Mouse (Mus musculus) layer of hippocampus, adult 9-11 months (tissue): Measurements from ENCODE around the gene Pmepa1.

ENCODE experiments used
- DNase-seq: peaks from one replicate; pipeline ENCODE4 v3.0.0; 2022

The Pmepa1 gene

GRCm38 (mm10) chr2:173223496-173223895 lies 52.8 kb downstream of the Pmepa1 start:
- DNase-seq = no peak

DNA sequence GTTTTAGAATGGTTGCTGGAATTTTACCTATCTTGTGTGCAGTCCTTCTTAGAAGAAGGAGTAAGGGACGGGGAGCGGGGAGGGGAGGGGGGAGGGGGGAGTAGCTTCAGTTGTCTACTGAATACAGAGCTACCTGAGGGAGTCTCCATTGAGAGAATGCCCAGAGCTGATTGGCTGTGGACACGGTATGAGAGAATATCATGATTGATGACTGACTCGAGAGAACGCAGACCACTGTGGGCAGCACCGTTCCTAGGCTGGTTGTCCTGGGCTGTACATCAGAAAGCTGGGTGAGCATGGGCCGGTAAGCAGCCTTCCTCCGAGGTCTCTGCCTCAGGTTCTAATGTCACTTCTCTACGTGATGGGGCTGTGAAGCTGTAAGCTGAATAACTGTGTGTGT lies 55.6 kb downstream of the Pmepa1 start:
- DNase-seq = no peak

DNA sequence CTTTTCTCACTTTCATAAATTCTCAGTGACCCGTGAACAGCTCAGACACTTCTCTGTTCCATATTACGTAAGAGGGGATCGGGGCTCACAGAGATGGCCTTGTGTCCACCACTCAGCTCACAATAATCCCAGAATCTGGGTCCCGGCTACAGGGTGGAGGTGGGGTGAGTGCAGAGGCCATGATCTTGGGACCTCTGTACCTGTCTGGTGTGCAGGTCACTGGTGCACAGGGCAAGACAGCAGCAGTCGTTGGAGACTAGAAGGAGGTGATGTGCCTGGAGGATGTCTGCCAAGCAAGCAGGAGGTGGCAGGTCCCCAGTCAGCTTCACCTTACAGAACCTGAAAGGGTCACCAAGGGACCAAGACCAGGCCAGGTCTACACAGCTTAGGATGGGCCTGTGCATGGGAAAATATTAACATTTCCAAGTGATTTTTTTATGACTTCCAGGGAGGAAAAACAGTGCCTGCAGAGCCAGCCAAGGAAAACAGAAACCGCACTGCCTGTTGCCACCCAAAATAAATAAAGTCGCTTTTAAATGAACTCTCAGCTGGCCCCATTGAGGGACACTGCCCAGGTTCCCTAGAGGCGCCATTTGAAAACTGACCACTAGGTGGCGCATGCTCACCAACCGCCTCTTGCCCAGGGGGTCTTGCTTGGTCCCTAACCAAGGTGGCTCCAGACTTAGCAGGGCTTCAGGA lies 56.9 kb downstream of the Pmepa1 start:
- no peak for DNase-seq

GRCm38 (mm10) chr2:173218416-173219141 lies 57.8 kb downstream of the Pmepa1 start, which contains the start of gene Zbp1:
Zbp1 (minus strand) TSS chr2:173218923.
- no peak for DNase-seq

GRCm38 (mm10) chr2:173217763-173218258 lies 58.5 kb downstream of the Pmepa1 start:
- DNase-seq = no peak

DNA sequence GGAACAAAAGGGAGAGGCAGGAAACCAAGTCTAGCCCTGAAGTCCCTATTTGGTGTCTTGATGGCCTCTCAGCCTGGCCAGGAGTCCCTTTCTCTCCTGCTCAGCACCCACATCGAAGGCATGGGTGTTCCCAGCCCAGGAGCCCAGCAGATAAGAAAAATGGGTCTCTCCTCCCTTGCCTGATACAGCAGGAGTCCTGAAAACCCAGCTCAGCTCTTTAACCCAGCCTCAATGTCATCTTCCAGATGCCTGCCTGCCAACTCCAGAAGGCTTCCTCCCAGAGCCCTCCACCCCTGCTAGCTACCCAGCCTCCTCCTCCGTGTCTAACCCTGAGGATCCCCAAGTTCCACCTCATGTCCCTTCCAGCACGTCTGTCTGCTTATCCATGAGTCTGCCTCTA lies 59.1 kb downstream of the Pmepa1 start:
- no peak for DNase-seq

- no peak for DNase-seq
Measured at GRCm38 (mm10) chr2:173216840-173217239, 59.5 kb downstream of the Pmepa1 start.

- no peak for DNase-seq
Measured at GRCm38 (mm10) chr2:173212227-173212626, 64.1 kb downstream of the Pmepa1 start.

DNA sequence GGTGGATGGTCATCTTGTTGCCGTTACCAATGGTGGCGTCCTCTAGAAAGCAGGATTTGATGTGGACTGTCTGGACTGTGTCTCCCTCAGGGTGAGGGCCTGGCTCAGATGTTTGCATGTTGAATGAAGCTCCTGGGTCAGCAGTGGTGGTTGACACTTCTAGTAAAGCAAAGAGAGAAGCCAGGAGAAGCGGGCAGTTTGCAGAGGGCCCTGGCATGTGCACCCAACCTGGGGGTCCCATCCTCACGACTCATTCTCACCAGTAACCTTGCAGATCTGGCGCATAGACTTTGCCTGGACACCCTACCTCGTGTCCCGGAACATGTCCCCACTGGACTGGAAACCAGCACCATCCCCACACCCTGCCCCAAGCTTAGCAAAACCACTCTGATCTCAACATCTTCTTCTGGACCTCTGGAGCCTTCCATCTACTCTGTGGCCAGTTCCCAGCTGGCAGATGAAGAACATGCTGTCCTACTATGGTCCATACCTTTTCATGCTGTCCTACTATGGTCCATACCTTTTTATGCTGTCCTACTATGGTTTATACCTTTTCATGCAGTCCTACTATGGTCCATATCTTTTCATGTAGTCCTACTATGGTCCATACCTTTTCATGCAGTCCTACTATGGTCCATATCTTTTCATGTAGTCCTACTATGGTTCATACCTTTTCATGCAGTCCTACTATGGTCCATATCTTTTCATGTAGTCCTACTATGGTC lies 67.1 kb downstream of the Pmepa1 start:
- no peak for DNase-seq

GRCm38 (mm10) chr2:173207051-173207450 lies 69.3 kb downstream of the Pmepa1 start:
- DNase-seq = no peak

DNA sequence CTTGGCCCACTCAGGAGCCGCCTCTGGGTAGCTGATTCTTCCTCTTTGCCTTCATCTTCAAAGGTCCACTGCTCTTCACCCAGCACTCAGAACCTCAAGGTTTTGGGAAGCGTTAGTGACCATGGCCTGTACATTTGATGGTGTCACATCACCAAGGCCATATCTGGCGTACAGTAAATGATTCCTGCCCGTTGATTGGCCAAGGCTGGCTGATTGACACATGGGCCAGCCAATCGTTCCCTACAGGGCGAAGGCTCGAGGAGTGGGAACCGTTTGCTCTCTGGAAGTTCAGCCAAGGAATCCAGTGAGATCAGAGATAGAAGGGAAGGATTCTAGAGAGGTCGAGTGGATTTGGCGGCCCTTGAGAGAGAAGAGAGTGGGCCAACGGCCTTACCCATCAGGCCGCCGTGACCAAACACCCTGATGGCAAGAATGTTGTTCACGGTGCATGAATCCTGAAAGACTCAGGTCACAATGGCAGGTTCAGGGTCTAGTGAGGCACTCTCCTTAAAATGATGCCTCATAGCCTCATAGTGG lies 70.7 kb downstream of the Pmepa1 start:
- no peak for DNase-seq

- no peak for DNase-seq
Measured at GRCm38 (mm10) chr2:173204671-173205070, 71.7 kb downstream of the Pmepa1 start.

- DNase-seq = no peak
Measured at GRCm38 (mm10) chr2:173203726-173204125, 72.6 kb downstream of the Pmepa1 start.

DNA sequence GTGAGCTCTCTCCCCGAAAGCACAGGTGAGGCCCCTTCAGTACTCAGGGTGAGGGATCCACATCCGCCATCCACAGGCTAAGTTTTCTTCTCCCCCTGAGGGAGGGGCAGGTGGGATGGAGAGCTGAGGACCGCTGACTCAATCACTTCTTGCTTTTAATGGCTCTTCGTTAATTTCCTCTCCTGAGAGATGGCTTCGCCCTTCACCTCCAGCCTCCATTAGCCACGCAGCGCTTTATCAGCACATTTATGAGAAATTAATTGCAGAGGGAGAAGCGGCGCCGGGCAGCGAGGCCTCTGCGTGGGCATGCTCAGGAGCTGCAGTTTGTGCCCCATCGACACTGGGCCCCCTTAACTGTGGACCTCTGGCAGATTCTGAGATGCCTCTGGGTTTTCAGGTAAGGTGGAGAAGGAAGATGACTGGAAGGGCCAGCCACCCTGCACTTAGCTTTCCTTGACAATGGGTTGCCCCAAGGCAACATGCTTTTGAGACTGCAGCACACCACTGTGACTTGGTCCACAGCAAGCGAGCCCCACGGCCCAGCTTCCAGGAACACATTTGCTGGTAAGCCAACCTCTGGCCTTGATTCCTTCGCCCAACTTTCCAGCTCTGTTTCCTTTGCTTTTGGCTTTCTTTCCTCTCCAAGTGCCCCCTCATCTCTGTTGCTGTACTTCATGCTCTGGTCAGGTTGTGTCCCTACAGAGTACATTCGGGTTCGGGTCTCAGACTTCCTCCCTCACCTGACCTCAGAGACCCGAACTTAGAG lies 73.2 kb downstream of the Pmepa1 start:
- no peak for DNase-seq

GRCm38 (mm10) chr2:173194796-173195195 lies 81.5 kb downstream of the Pmepa1 start:
- DNase-seq = no peak

DNA sequence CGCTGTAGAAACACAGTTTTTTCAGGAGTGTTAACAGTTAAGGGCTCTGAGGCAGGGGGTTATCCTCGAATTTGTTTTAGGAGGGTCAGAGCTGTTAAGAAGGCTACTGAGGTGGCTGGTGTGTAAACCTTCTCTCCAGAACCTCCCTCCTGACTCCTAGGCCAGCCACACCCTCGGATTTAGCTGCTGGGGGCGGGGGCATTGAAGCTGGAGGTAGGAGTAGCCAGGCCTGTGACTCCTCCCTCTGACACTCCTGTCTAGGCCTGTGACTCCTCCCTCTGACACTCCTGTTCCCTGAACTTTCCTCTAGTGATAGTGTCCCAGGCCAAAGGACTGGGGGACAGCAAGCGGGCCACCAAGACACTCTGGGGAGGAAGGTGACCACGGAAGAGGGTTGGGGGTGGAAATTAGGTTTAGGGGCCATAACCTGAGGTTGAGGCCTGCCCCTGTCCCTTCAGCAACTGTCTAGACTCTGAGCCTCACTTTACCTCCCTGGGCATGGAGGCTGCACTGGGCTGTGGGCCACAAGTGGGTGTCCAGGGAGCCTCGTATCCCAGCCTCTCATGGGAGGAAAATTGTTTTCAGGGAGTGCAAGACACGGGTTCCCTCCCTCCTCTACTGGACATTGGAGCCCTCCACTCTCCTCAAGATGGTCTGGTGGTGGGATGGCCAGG lies 89.0 kb downstream of the Pmepa1 start:
- no peak for DNase-seq

DNA sequence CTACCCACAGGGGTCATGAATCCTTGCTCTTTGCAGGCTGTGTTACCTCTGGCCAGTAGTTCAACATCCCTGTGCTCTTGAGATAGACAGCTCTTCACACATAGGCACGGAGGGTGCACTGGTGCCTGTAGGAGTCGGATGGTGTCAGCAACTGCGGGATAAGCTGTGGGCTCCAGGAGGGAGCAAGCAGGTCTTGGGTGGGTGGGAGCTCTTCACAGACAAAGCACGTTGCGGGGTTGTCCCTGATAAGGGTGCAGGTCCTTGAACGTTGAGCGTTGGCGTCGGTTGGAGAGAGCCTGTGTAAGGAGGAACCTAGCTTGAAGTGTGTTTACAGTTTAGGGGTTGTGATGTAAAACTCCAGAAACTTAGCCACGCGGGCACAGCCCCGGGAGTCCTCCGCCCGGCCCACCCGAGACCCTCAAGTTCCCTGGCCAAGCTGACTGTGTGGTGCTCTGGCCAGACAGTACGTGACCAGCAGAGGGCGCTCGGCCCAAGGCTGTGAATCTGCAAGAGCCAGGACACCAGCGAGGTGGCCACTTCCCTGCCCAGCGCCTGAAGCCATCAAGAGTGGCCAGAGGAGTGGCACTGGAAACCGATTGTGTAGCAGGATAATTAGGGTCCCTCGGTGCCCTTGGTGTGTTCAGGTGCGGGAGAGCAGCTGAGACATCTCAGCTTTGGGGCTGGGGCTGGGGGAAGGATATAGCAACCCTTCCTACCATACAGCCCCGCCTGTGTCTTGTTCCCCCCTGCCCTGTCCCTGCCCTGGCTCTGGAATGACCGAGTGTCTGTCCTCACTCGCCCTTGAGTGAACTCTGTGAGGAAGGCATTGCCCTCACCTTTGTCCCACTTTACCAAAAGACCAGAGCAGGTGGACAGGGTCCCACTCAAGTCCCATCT lies 90.0 kb downstream of the Pmepa1 start:
- DNase-seq = peak; percentile 64

GRCm38 (mm10) chr2:173185282-173185681 lies 91.1 kb downstream of the Pmepa1 start:
- DNase-seq = no peak

- no peak for DNase-seq
Measured at GRCm38 (mm10) chr2:173184475-173185080, 91.8 kb downstream of the Pmepa1 start.

- DNase-seq = no peak
Measured at GRCm38 (mm10) chr2:173183836-173184460, 92.4 kb downstream of the Pmepa1 start.
